Mouse (Mus musculus) intestine, postnatal 0 days (tissue): ENCODE results near the gene Wnt1. TPM values are rescaled to one million over a fixed set of nuclear protein-coding genes. Genes with fewer than 3 reads are reported as not detected.

Experiments used
- ATAC-seq: fragments of 200-750 bp; cut with Nextera tagmentation; 2 replicates; pipeline ENCODE4 v1.8.0; 2017; ENCODE audit warnings: mild to moderate bottlenecking, moderate TSS enrichment, moderate library complexity
- H3K27ac ChIP-seq: fragments of 300-500 bp; sonication (generic); 2 replicates; pipeline ENCODE4 v1.5.1; 2014; ENCODE audit warnings: mild to moderate bottlenecking, low read depth, low read length, moderate library complexity
- H3K27me3 ChIP-seq: fragments of 300-500 bp; sonication (generic); replicated peaks from 2 replicates; pipeline ENCODE4 v1.6.1; 2014; ENCODE audit warnings: low read length, mixed read lengths; ENCODE audit not compliant: control insufficient read depth, insufficient read depth
- H3K36me3 ChIP-seq: fragments of 300-500 bp; sonication (generic); 2 replicates; pipeline ENCODE4 v1.6.1; 2014; ENCODE audit warnings: mild to moderate bottlenecking, moderate library complexity; ENCODE audit not compliant: control insufficient read depth, insufficient read depth
- H3K4me1 ChIP-seq: fragments of 300-500 bp; sonication (generic); replicated peaks from 2 replicates; pipeline ENCODE4 v1.6.1; 2014; ENCODE audit warnings: antibody characterized with exemption, low read length, mixed read lengths; ENCODE audit not compliant: control insufficient read depth, insufficient read depth
- H3K4me2 ChIP-seq: fragments of 300-500 bp; sonication (generic); replicated peaks from 2 replicates; pipeline ENCODE4 v1.6.1; 2014; ENCODE audit warnings: low read depth, mild to moderate bottlenecking, moderate library complexity
- H3K4me3 ChIP-seq: fragments of 300-500 bp; sonication (generic); 2 replicates; pipeline ENCODE4 v1.5.1; 2014; ENCODE audit warnings: low read depth, low read length
- H3K9ac ChIP-seq: fragments of 300-500 bp; sonication (generic); 2 replicates; pipeline ENCODE4 v1.6.1; 2014; ENCODE audit warnings: mild to moderate bottlenecking, low read depth, low read length
- H3K9me3 ChIP-seq: fragments of 300-500 bp; sonication (generic); 2 replicates; pipeline ENCODE4 v1.6.1; 2016; ENCODE audit warnings: mixed run types; ENCODE audit not compliant: control insufficient read depth
- CTCF ChIP-seq: sonication (generic); IDR thresholded peaks from 2 replicates; pipeline ENCODE4 v1.5.1; 2016; ENCODE audit warnings: low read depth, mild to moderate bottlenecking, control low read depth, antibody characterized with exemption, moderate library complexity
- WGBS: fragments of 180-500 bp; shearing (Covaris S2); extraction: QIAGEN DNeasy Blood & Tissue Kit; methylation state at CpG from one replicate; pipeline ENCODE4 v1.1.7; 2014; 5-methylcytosine and 5-hydroxymethylcytosine counted together
- polyA plus RNA-seq: library from polyadenylated mRNA; unstranded; fragments of >200 nt; fragmentation: Nextera tagmentation; extraction: Ambion mirVana; gene quantifications from 2 replicates; pipeline ENCODE4 v1.2.1, GENCODE M21; 2015

The Wnt1 gene
- polyA plus RNA-seq, 1 experiment from 2014 or later = not detected

GRCm38 (mm10) chr15:98835291-98835690 lies 45.6 kb downstream of the Wnt1 start:
- Histone ChIP-seq H3K4me2 (no peak overlapping the region), H3K36me3 (peaks cover 76% of the 10 kb centered on the region), H3K27ac (no peak overlapping the region), H3K9me3 (no peaks in the 10 kb centered on the region), H3K4me1 (no peaks in the 10 kb centered on the region), H3K27me3 (no peaks in the 10 kb centered on the region), H3K9ac (no peak overlapping the region), H3K4me3 (no peak overlapping the region)
- 93% methylated on average over 14 of the region's 14 CpGs for WGBS
- TF ChIP-seq CTCF = no peak
- no peak for ATAC-seq

- no peak overlapping the region for H3K27ac ChIP-seq
- H3K4me2 ChIP-seq = no peak overlapping the region
- H3K9ac ChIP-seq = no peak overlapping the region
- TF ChIP-seq CTCF = no peak
- no peaks in the 10 kb centered on the region for H3K27me3 ChIP-seq
- peaks cover 95% of the 10 kb centered on the region for H3K36me3 ChIP-seq
- H3K9me3 ChIP-seq = no peaks in the 10 kb centered on the region
- WGBS = 92% methylated on average over 21 of the region's 21 CpGs
- ATAC-seq = no peak
- H3K4me3 ChIP-seq = no peak overlapping the region
- no peaks in the 10 kb centered on the region for H3K4me1 ChIP-seq
Measured at GRCm38 (mm10) chr15:98837006-98837742, 47.5 kb downstream of the Wnt1 start.

- Histone ChIP-seq H3K4me2 (no peak overlapping the region), H3K4me1 (no peaks in the 10 kb centered on the region), H3K9me3 (no peaks in the 10 kb centered on the region), H3K27ac (no peak overlapping the region), H3K9ac (no peak overlapping the region), H3K4me3 (no peak overlapping the region), H3K36me3 (peaks cover 98% of the 10 kb centered on the region), H3K27me3 (no peaks in the 10 kb centered on the region)
- WGBS = 74% methylated on average over 4 of the region's 4 CpGs
- no peak for TF ChIP-seq CTCF
- no peak for ATAC-seq
Measured at GRCm38 (mm10) chr15:98837743-98838103, 48.1 kb downstream of the Wnt1 start.

- Histone ChIP-seq H3K9me3 (no peaks in the 10 kb centered on the region), H3K4me1 (no peaks in the 10 kb centered on the region), H3K9ac (no peak overlapping the region), H3K36me3 (peaks cover 99% of the 10 kb centered on the region), H3K27ac (no peak overlapping the region), H3K4me3 (no peak overlapping the region), H3K4me2 (no peak overlapping the region), H3K27me3 (no peaks in the 10 kb centered on the region)
- ATAC-seq = no peak
- WGBS = 96% methylated on average over 14 of the region's 14 CpGs
- no peak for TF ChIP-seq CTCF
Measured at GRCm38 (mm10) chr15:98839161-98839560, 49.5 kb downstream of the Wnt1 start.

GRCm38 (mm10) chr15:98839671-98840585 lies 50.3 kb downstream of the Wnt1 start:
- Histone ChIP-seq H3K4me2 (no peak overlapping the region), H3K27me3 (no peaks in the 10 kb centered on the region), H3K4me3 (no peak overlapping the region), H3K9ac (no peak overlapping the region), H3K4me1 (no peaks in the 10 kb centered on the region), H3K27ac (no peak overlapping the region), H3K36me3 (peaks cover 99% of the 10 kb centered on the region), H3K9me3 (no peaks in the 10 kb centered on the region)
- WGBS = 90% methylated on average over 30 of the region's 30 CpGs
- TF ChIP-seq CTCF = no peak
- no peak for ATAC-seq

Other genes with a start within 250 kb of the Wnt1 start
- gene Ccnt1, start 218.9 kb upstream of the Wnt1 start, polyA plus RNA-seq = 21.1 and 25.0 TPM in 2 replicates
- not detected in 2 replicates for gene 4930415O20Rik, start 218.9 kb upstream of the Wnt1 start, polyA plus RNA-seq
- 10.6 and 11.1 TPM in 2 replicates for gene Adcy6, start 179.8 kb upstream of the Wnt1 start, polyA plus RNA-seq
- gene Cacnb3, start 159.0 kb upstream of the Wnt1 start, polyA plus RNA-seq = 9.3 and 10.3 TPM in 2 replicates
- 9.0 and 11.7 TPM in 2 replicates for gene Ddx23, start 127.0 kb upstream of the Wnt1 start, polyA plus RNA-seq
- gene Rnd1, start 112.4 kb upstream of the Wnt1 start, polyA plus RNA-seq = 1.1 and 1.4 TPM in 2 replicates
- 0.27 and 0.38 TPM in 2 replicates for gene Ccdc65, start 81.7 kb upstream of the Wnt1 start, polyA plus RNA-seq
- 30.9 and 32.4 TPM in 2 replicates for gene Fkbp11, start 61.7 kb upstream of the Wnt1 start, polyA plus RNA-seq
- gene Arf3, start 26.6 kb upstream of the Wnt1 start, polyA plus RNA-seq = 31.8 and 35.3 TPM in 2 replicates
- 0.08 TPM in 1 of 2 replicates, not detected in the other for gene Wnt10b, start 11.7 kb upstream of the Wnt1 start, polyA plus RNA-seq
- 0.07 TPM in 1 of 2 replicates, not detected in the other for gene Ddn, start 19.6 kb downstream of the Wnt1 start, polyA plus RNA-seq
- 67.0 and 67.3 TPM in 2 replicates for gene Prkag1, start 41.7 kb downstream of the Wnt1 start, polyA plus RNA-seq
- 5.3 and 6.5 TPM in 2 replicates for gene Kmt2d, start 81.3 kb downstream of the Wnt1 start, polyA plus RNA-seq
- 9.4 and 9.7 TPM in 2 replicates for gene Rhebl1, start 104.7 kb downstream of the Wnt1 start, polyA plus RNA-seq
- gene Dhh, start 108.7 kb downstream of the Wnt1 start, polyA plus RNA-seq = 0.88 and 0.93 TPM in 2 replicates
- 27.0 and 30.6 TPM in 2 replicates for gene Lmbr1l, start 128.4 kb downstream of the Wnt1 start, polyA plus RNA-seq
- 391 and 435 TPM in 2 replicates for gene Tuba1b, start 144.7 kb downstream of the Wnt1 start, polyA plus RNA-seq
- not detected in 2 replicates for gene Gm49450, start 163.7 kb downstream of the Wnt1 start, polyA plus RNA-seq
- gene Tuba1a, start 163.8 kb downstream of the Wnt1 start, polyA plus RNA-seq = 457 and 503 TPM in 2 replicates
- 271 and 315 TPM in 2 replicates for gene Tuba1c, start 240.0 kb downstream of the Wnt1 start, polyA plus RNA-seq